Mouse (Mus musculus) megakaryocyte progenitor cell, adult 5-6 weeks (primary cell): ENCODE results near the gene Impad1. TPM values are rescaled to one million over a fixed set of nuclear protein-coding genes. Genes with fewer than 3 reads are reported as not detected.

ENCODE experiments used
- ATAC-seq: replicated peaks from 2 replicates; pipeline ENCODE4 v1.8.0; 2016; ENCODE audit warnings: mild to moderate bottlenecking, moderate TSS enrichment, inconsistent platforms; ENCODE audit not compliant: poor library complexity
- total RNA-seq, 2 experiments: library from RNA; stranded (forward) in 1 of 2; stranded (reverse) in 1 of 2; fragments of 157-497, 149-512 nt in 1 of 2; fragments of 200-1000 nt in 1 of 2; gene quantifications; 2 replicates each; pipeline versions ENCODE4 v1.2.3 to v1.2.4; 2015 to 2017

Gene Impad1
- total RNA-seq (2015) (39.6 and 47.2 TPM in 2 replicates), total RNA-seq (2017) (42.5 and 44.1 TPM in 2 replicates)

- ATAC-seq = peak; percentile 88
Measured at GRCm38 (mm10) chr4:4792992-4793834, at the start of gene Impad1. Gene Impad1 (minus strand): TSS chr4:4793355.

- ATAC-seq = no peak
Measured at GRCm38 (mm10) chr4:4840145-4840544, 47.0 kb upstream of the Impad1 start.

GRCm38 (mm10) chr4:4833789-4834295, 40.7 kb upstream of the Impad1 start:
- ATAC-seq = no peak

GRCm38 (mm10) chr4:4828131-4828530, 35.0 kb upstream of the Impad1 start:
- no peak for ATAC-seq

GRCm38 (mm10) chr4:4822119-4822518, 29.0 kb upstream of the Impad1 start:
- ATAC-seq = no peak

- peak; percentile 59 for ATAC-seq
Measured at GRCm38 (mm10) chr4:4792141-4792991, 789 bp downstream of the Impad1 start.

- peak; percentile 32; the same call in 1 of the 2 replicates for ATAC-seq
Measured at GRCm38 (mm10) chr4:4791180-4791579, 2.0 kb downstream of the Impad1 start.

- peak; percentile 53 for ATAC-seq
Measured at GRCm38 (mm10) chr4:4785169-4785568, 8.0 kb downstream of the Impad1 start.

GRCm38 (mm10) chr4:4784305-4784704, 8.8 kb downstream of the Impad1 start:
- ATAC-seq = no peak

GRCm38 (mm10) chr4:4783686-4783957, 9.5 kb downstream of the Impad1 start:
- no peak for ATAC-seq

- ATAC-seq = peak; percentile 66
Measured at GRCm38 (mm10) chr4:4782882-4783685, 10.1 kb downstream of the Impad1 start.

GRCm38 (mm10) chr4:4779265-4779770, 13.8 kb downstream of the Impad1 start:
- no peak for ATAC-seq

- peak; percentile 86 for ATAC-seq
Measured at GRCm38 (mm10) chr4:4771523-4772114, 21.5 kb downstream of the Impad1 start.

GRCm38 (mm10) chr4:4765806-4766205, 27.3 kb downstream of the Impad1 start:
- no peak for ATAC-seq

- ATAC-seq = 0 out of 2 replicates have a peak, but pooled peaks have one; percentile 23
Measured at GRCm38 (mm10) chr4:4758376-4758775, 34.8 kb downstream of the Impad1 start.

- ATAC-seq = peak; percentile 74
Measured at GRCm38 (mm10) chr4:4729427-4729826, 63.7 kb downstream of the Impad1 start.

- ATAC-seq = no peak
Measured at GRCm38 (mm10) chr4:4726241-4726776, 66.8 kb downstream of the Impad1 start.

GRCm38 (mm10) chr4:4723821-4724220, 69.3 kb downstream of the Impad1 start:
- ATAC-seq = no peak

GRCm38 (mm10) chr4:4722081-4722480, 71.1 kb downstream of the Impad1 start:
- ATAC-seq = no peak

- ATAC-seq = no peak
Measured at GRCm38 (mm10) chr4:4717763-4718347, 75.3 kb downstream of the Impad1 start.
